Mouse (Mus musculus): ENCODE results near the gene Krt12.

GRCm38 (mm10) chr11:99399956-99400549 lies 22.0 kb downstream of the Krt12 start:
- TF ChIP-seq CTCF (conservative IDR thresholded peaks at IDR 0.05; ENCODE audit: insufficient read depth, insufficient read length, low read depth, low read length), result no peak
- no peak for TF ChIP-seq POLR2A (IDR thresholded peaks at IDR 0.05; ENCODE audit: low read depth, low read length)

All from kidney, adult 2 months (tissue).